Mouse (Mus musculus) embryonic stem cell, embryonic (primary cell): ENCODE results near the gene Lysmd3.

Source experiments
- CTCF ChIA-PET, 4 experiments: fragments of 300-600 bp in 2 of 4; fragments of 350-600 bp in 2 of 4; sonication (Branson Sonifier 250); formaldehyde crosslinking; loops; one replicate each; lab custom pipeline; 2022; ENCODE audit warnings: inconsistent platforms in 2 of 4; lab: Charles Lee
- POLR2A ChIA-PET, 4 experiments: fragments of 300-600 bp in 2 of 4; fragments of 350-600 bp in 2 of 4; sonication (Branson Sonifier 250); formaldehyde crosslinking; loops; one replicate each; lab custom pipeline; 2022; ENCODE audit warnings: antibody characterized with exemption in 4 of 4, inconsistent platforms in 1 of 4; lab: Charles Lee

The Lysmd3 gene

DNA sequence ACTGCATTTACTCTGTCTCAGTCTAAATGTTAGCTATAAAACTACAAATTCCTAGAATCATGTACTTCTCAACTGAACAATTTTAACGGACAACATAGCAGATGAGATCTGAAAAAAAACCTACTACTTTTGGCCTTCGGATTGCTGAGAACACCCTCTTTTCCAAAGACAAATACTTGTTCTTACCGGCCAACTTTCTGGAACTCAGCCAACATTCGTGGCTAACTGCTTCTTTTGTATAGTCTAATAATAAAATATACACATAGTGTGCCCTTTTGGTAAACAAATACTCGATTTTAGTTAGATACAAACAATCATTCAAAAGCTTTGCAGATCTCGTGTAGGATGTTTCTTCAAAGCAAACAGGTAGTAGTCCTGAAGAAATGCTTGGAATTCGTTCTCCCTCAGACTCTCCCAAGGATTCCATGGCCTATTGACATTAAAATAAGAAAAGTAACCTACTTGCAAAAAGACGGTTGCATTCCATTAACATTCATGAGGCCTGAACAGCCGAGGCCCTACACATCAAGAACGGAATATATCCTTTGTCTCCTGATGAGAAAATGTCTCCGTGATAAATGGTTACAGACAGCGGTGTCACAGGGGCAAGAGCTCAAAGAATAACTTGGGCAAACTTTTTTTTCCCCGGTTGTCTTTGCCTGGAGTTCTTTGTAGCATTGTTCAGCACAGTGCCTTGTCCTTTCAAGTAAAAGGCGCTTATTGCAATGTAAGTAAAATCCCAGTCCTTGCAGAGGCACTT is 1.2 kb upstream of the Lysmd3 start:
- ChIA-PET POLR2A (interaction anchor here in 3 of 4 experiments (0.9 to 2.7 kb wide), 28 partner anchors 8 to 773 kb away, joined by 3 to 30 read pairs (median 6); partner anchors contain the start of genes Mblac2 (in 3 of the 3), Polr3g (in 3 of the 3), Arrdc3 (in 2 of the 3) and Adgrv1 (in 1 of the 3)), CTCF (interaction anchor here in 2 of 4 experiments (0.9 to 1.9 kb wide), 2 partner anchors 14 kb away, joined by 6 read pairs; no protein-coding TSS in a partner anchor)

DNA sequence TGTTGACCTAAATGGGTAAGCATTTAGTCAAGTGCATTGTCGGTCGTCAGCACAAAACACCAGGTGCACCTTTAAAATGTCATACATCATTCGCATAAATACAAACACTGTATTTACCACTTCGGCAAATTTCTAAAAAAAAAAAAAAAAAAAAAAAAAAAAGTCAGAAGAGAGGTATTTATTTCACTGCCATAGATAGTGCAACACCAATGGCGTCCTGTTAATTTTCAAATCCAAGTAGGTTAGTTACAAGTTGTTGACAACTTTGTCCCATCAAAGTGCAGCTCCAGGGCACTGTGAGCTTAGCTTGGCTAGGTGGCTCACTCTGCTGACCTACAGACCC is 484 bp upstream of the Lysmd3 start:
- ChIA-PET CTCF (interaction anchor here in 2 of 4 experiments (0.9 to 1.9 kb wide), 2 partner anchors 15 kb away, joined by 6 read pairs; no protein-coding TSS in a partner anchor), POLR2A (interaction anchor here in 3 of 4 experiments (0.6 to 2.7 kb wide), 26 partner anchors 8 to 774 kb away, joined by 3 to 30 read pairs (median 6); partner anchors contain the start of genes Mblac2 (in 3 of the 3), Polr3g (in 3 of the 3), Arrdc3 (in 2 of the 3) and Adgrv1 (in 1 of the 3))

DNA sequence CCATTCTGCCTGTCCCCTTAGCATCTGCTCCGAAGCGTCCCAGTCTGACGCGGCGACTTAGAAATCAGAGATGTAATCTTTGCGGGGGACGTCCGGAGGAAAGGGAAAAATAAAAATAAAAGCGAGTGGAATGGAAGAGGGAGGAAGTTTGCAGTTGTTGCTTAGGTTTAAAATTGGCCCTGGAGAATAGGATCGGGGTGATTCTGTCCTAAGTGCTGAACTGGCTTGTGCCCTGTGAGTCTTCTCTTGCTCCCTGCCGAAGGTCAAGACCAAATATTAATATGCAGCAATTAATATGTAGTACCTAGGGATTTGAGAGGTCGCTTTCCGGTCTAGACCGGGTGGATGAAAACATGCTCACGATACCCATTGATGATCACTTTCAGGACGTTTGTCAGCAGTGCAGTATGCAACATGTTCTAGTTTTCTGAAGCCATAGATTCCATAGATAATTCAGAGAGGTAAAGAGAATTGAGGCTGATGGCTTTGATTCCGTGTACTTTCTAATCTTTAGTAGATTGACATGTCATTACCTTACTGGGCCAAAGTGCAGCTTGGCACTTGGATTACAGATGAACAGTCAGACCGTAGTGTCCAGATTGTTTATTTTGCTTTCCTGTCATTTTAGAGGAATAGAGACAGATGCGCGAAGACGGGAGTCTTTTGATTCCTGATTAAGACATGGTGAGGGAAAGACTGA is 740 bp downstream of the Lysmd3 start:
- POLR2A ChIA-PET = interaction anchor here in 2 of 4 experiments (0.8 to 2.2 kb wide), 5 partner anchors 15 to 291 kb away, joined by 3 to 8 read pairs (median 5); partner anchors contain the start of genes Mblac2 (in 2 of the 2), Polr3g (in 2 of the 2) and Cetn3 (in 1 of the 2)
- CTCF ChIA-PET = no interaction called here

DNA sequence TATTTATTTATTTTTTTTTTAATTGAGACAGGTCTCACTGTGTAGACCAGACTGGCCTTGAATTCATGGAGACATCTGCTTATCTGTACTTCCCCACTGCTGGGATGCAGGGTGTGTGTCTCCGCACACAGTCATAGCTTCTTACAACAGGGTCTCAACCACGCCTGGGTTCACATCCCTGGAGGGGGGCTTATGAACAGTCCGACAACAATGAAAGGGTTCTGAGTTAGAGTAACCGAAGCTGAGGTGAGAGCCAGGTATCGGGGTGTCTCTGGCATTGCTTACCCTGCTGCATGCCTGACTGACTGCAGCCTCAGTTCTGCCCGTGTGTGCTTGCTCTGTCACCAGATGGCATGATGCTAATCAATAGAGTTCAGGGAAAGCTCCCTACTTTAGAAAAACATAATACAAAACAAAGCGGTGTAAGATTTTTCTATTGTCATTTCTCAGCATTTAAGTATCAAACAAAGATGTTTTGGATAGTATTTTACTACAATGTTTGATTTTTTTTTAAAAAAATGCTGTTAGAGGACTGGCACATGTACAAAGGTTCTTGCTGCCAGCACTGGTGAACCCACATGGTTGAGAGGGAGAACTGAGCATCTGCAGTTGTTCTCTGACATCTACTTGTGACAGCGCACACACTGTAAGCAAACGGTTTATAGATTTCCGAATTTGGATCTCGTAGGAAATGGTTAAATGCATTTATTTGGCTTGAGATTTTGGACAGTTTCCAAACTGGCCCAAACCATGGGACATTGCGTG is 6.3 kb downstream of the Lysmd3 start:
- CTCF ChIA-PET = interaction anchor here in 1 of 4 experiments (1.2 kb wide), 1 partner anchor 22 kb away, joined by 3 read pairs; no protein-coding TSS in a partner anchor
- POLR2A ChIA-PET = interaction anchor here in 2 of 4 experiments (0.7 to 2.4 kb wide), 10 partner anchors 8 to 71 kb away, joined by 3 to 10 read pairs (median 4); partner anchors contain the start of genes Mblac2 (in 2 of the 2) and Polr3g (in 2 of the 2)

DNA sequence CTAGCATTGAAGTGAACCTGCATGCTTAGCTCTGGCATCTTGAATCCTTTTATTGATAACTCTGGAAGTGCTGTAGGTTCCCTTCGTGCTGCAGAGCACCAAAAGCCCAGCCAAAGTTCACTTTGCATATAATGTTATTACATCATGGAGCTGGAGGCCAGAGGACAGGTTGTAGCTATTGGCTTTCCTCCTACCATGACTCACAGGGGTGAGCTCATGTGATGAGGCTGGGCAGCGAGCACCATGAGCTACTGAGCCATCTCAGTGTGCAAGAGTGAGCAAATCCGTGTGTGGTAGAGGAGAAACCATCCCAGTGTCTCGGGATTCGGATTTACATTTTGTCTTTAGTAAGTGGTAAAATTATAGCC is 6.9 kb downstream of the Lysmd3 start:
- ChIA-PET CTCF (interaction anchor here in 1 of 4 experiments (1.2 kb wide), 1 partner anchor 23 kb away, joined by 3 read pairs; no protein-coding TSS in a partner anchor), POLR2A (interaction anchor here in 2 of 4 experiments (0.8 to 2.4 kb wide), 8 partner anchors 8 to 46 kb away, joined by 3 to 10 read pairs (median 3); partner anchors contain the start of genes Mblac2 (in 1 of the 2) and Polr3g (in 1 of the 2))

DNA sequence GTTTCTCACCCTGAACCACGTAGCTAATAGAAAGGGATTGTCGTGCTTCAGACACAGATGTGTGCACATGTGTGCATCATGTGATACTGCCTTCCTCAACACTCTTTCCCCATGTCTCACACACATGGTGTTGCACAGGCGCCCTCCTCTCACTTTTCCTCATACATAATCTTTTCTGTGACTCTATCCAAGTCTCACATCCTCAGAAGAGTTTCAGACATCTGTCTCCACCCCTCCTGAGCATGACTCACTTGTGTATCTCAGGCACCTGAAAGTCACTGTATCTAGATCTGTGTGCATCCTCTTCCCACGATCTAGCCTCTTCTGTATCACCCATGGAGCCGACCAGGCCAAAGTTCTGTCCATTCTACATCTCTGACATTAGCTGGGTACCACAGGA is 10.2 kb downstream of the Lysmd3 start:
- ChIA-PET CTCF (no interaction called here), POLR2A (no interaction called here)

DNA sequence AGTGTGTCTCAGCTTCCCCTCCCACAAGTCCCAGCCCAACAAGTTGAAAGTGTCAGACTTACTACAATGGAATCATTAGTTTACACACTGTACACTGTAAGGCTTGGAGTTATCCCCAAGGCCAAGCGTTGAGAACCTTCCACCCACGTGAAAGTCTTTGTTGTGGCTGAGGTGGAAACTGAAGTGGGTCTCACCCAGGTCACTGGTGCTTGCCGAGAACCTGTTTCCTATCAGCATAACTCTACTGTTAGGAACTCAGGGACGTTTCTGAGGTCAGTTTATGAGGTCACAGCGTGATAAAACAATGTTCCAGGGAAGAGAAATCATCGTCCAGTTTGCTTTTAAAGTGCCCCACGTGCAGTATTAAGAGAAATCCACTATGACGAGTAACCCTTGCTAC is 17.9 kb downstream of the Lysmd3 start:
- ChIA-PET CTCF (interaction anchor here in 1 of 4 experiments (0.9 kb wide), 1 partner anchor 34 kb away, joined by 3 read pairs; no protein-coding TSS in a partner anchor), POLR2A (interaction anchor here in 2 of 4 experiments (1.1 to 1.9 kb wide), 4 partner anchors 9 to 19 kb away, joined by 3 to 5 read pairs (median 4); no protein-coding TSS in a partner anchor)

DNA sequence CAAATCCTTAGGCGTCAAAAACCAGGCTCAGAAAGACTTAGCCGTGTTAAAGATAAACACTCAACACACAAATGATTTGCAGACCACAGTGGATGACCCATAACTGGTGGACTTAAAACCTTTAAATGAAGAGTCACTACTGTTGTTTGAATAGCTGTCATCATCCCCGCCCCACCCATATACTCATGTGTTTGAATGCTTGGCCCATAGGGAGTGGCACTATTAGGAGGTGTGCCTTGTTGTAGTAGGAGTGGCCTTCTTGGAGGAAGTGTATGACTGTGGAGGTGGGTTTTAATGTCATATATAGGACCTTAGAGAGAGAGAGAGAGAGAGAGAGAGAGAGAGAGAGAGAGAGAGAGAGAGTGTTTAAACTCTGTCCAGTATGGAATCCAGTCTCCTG is 25.6 kb downstream of the Lysmd3 start:
- ChIA-PET POLR2A (interaction anchor here in 3 of 4 experiments (0.6 to 2.0 kb wide), 6 partner anchors 16 to 28 kb away, joined by 3 to 9 read pairs (median 4); partner anchors contain the start of genes Mblac2 (in 2 of the 3), Polr3g (in 2 of the 3) and Lysmd3 (in 1 of the 3)), CTCF (no interaction called here)

DNA sequence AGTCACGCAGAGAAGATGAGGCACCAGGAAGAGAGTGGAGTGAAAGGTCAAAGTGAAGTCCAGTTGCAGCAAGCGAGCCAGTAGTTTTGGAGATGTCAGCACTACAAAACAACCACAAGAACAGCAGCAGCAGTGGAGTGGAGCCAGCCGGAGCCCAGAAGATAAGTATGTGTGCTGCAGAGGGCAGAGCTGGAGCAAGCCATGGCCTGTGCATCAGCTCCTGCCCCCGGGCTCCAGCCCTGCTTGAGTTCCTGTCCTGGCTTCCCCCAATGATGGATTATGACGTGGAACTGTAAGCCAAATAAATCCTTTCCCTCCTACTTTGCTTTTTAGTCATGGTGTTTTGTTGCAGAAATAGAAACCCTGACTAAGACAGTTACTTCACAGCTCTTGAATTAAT is 26.8 kb downstream of the Lysmd3 start:
- CTCF ChIA-PET = no interaction called here
- POLR2A ChIA-PET = interaction anchor here in 1 of 4 experiments (1.3 to 3.0 kb wide), 2 partner anchors 20 to 26 kb away, joined by 3 to 12 read pairs; partner anchors contain the start of genes Mblac2 and Polr3g

DNA sequence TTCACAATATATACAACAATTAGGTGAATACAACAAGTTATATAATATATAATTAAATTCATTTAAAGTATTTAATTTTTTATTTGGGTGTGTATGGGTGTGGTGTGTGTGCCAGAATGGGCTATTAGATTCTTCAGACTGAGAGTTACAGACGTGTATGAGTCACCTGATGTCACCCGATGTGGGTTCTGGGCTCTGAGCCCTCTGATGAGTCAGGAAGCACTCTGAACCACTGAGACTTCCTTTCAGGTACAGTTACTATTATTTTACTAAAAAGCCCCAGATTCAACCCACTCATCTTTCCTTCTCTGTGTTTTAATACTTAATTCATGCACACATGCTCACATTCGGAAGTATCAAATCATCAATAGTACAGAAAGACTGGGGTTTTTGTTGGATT is 27.4 kb downstream of the Lysmd3 start:
- ChIA-PET POLR2A (interaction anchor here in 1 of 4 experiments (1.3 to 3.0 kb wide), 2 partner anchors 21 to 26 kb away, joined by 3 to 12 read pairs; partner anchors contain the start of genes Mblac2 and Polr3g), CTCF (no interaction called here)

DNA sequence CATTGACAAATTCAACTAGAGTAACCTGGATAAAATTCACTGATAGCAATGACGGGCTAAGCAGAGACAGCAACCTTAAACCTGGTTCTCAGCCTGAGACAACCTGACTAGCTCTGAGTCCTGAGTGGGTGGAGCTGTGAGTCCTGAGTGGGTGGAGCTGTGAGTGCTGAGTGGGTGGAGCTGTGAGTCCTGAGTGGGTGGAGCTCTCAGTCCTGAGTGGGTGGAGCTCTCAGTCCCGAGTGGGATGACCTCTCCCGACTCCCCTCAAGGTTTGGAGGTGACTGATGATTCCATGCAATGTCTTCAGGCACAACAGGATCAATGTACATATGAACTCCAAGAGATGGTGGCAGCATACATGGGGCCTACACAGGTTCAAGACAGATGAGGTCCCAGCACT is 32.1 kb downstream of the Lysmd3 start:
- ChIA-PET POLR2A (interaction anchor here in 3 of 4 experiments (0.8 to 5.5 kb wide), 10 partner anchors 8 to 803 kb away, joined by 3 to 53 read pairs (median 4); partner anchors contain the start of genes Mblac2 (in 3 of the 3), Polr3g (in 3 of the 3) and Lysmd3 (in 2 of the 3)), CTCF (interaction anchor here in 2 of 4 experiments (0.6 to 1.4 kb wide), 2 partner anchors 62 to 262 kb away, joined by 3 to 4 read pairs; no protein-coding TSS in a partner anchor)

DNA sequence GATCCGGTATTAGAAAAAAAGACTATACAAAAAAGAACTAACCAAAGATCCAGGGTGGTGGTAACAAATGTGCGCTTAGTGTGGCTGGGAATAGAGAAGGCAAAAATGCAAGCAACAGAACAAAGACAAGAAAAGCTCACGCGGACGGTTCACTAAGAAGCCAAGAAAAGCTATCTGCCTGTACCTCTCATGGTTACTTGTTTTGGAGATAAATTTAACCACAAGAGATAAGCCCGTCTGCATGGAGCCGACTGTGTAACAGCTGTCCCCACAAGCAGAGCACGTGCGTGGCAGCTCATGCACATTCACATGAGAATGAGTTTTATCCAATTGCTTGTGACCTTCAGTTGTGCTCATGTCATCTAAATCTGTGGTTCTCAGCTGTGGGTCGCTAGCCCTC is 33.0 kb downstream of the Lysmd3 start:
- ChIA-PET CTCF (no interaction called here), POLR2A (interaction anchor here in 3 of 4 experiments (0.7 to 5.5 kb wide), 10 partner anchors 9 to 804 kb away, joined by 3 to 53 read pairs (median 6); partner anchors contain the start of genes Mblac2 (in 3 of the 3), Polr3g (in 3 of the 3) and Lysmd3 (in 2 of the 3))

DNA sequence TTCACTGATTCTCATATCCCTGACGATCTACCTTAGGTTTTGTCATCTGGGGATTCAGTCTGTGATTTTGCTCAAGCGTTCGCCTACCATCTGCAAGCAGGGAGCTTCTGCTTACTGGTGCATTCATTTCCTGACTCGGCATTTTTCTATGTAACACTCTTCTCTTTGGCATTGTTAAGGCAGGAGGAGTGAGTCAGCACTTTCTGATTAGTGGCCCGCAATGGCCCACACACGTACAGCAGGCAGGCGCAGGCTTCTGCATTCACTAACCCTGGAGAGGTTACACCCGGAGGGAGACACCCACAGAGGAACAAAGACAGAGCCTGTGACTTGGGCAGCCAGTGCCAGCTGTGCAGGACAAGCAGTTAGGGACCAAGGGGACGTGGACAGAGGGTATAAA is 34.1 kb downstream of the Lysmd3 start:
- POLR2A ChIA-PET = interaction anchor here in 2 of 4 experiments (1.8 to 5.5 kb wide), 4 partner anchors 15 to 20 kb away, joined by 7 to 53 read pairs (median 23); partner anchors contain the start of genes Mblac2 (in 2 of the 2) and Polr3g (in 2 of the 2)
- CTCF ChIA-PET = no interaction called here

DNA sequence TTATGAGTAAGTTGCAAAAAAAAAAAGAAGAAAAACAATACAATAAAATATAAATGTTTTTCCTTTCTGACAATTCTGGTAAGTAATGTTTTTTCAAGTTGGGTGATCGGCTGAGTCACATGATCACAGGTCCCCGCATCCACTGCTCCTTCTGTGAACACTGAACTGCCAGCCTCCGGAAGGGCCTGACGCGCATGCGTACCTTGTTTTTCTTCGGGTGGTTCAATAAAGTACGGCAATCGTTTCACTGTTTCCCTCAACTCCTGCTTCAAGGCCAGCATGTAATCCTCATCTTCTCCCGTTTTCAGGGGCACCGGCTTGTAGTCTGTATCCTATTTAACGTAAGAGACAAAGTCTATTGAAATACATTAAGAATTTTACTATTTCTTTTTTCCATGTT is 37.0 kb downstream of the Lysmd3 start:
- CTCF ChIA-PET = interaction anchor here in 1 of 4 experiments (0.6 kb wide), 1 partner anchor 11 kb away, joined by 7 read pairs; no protein-coding TSS in a partner anchor
- POLR2A ChIA-PET = interaction anchor here in 2 of 4 experiments (0.7 to 1.0 kb wide), 3 partner anchors 9 to 16 kb away, joined by 3 to 4 read pairs (median 3); partner anchors contain the start of genes Mblac2 (in 1 of the 2) and Polr3g (in 1 of the 2)

DNA sequence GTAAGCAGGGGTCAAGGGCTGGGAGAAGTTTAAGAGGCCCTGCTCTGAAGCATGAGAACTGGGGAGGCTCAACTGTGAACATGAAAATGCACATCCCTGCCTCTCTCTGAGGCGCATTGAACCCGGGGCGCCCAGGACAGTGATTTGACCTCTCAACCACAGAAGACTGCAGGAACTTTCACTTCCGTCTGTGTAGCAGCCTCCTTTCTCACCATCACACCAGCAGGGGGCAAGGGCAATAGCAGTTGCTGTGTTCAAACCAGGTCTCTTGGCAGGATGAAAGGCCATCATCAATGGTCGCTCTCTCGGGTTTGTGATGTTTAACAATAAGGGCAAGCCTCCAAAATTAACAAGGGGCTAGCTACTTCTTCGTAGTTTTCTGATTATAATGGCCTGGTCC is 45.7 kb downstream of the Lysmd3 start:
- CTCF ChIA-PET = interaction anchor here in 1 of 4 experiments (0.6 to 0.9 kb wide), 2 partner anchors 61 to 81 kb away, joined by 3 to 4 read pairs; no protein-coding TSS in a partner anchor

DNA sequence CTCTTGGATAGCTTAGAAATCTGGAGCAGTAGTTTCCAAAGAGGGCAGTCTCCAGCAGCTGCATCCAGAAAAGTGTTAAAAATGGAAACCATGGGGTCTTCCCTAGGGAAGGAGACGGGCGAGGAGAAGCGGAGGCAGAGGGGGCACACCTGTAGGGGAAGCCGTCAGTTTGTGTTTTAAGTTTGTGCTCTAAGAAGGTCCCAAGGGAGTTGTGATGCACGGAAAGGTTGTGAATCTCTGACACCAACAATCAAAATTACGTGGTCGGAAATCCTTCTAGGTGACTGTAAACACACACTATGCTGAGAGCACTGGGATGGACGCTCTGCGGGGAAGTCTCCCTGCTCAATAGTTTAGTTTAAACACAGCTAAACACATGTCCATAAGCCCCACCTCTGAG is 46.2 kb downstream of the Lysmd3 start:
- ChIA-PET POLR2A (interaction anchor here in 2 of 4 experiments (0.7 to 1.7 kb wide), 3 partner anchors 9 to 13 kb away, joined by 3 to 5 read pairs (median 4); no protein-coding TSS in a partner anchor), CTCF (interaction anchor here in 2 of 4 experiments (0.6 to 0.9 kb wide), 3 partner anchors 56 to 81 kb away, joined by 3 to 4 read pairs (median 3); no protein-coding TSS in a partner anchor)

More for the DNA sequence above, 45.7 kb downstream of the Lysmd3 start:
- POLR2A ChIA-PET = interaction anchor here in 2 of 4 experiments (0.7 to 1.7 kb wide), 3 partner anchors 8 to 13 kb away, joined by 3 to 5 read pairs (median 4); no protein-coding TSS in a partner anchor
